ENCODE assay signal across 16 mouse cellular contexts in the genomic region with DNA sequence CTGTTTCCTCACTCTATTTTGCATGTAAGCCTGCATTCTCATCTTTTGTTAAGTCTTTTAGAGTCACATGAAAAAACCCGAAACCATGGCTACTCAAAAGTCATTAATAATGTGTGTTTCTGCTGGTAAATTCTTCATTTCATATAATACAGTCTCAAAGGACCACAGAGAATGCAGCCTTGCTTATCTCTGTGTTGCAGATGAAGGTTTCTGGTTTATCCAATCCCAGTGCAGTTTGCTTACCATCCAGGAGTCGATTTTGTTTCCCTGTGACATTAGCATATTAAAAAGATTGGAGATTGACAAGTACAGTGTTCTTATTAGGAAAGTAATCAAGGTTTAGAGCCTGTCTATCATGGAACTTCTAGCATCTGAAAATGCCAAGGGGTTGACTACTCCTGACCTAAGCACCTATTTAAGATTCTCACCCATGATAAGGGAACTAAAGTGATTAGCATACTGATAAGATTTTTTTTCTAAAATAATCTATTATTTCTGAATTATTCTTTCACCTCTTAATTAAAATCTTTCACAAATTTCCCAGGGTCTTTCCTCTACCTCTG.
"Had no signal": no experiment of that assay in that cellular context is flagged by ENCODE, and none has a peak within 500 bp of the region (broad histone marks: within the 10 kb centered on the region; RNA-seq: fewer than 3 reads in every experiment).

No protein-coding gene starts in this region.

- H3K4me1 ChIP-seq: liver, embryonic 12.5 days; neural tube, embryonic 13.5 days; neural tube, embryonic 15.5 days; stomach, embryonic 15.5 days had no signal

- H3K36me3 ChIP-seq: liver, embryonic 12.5 days; neural tube, embryonic 13.5 days; neural tube, embryonic 15.5 days; stomach, embryonic 15.5 days had no signal

- H3K9ac ChIP-seq: liver, embryonic 12.5 days; liver, embryonic 14.5 days; lung, embryonic 14.5 days; neural tube, embryonic 13.5 days; neural tube, embryonic 15.5 days; stomach, embryonic 15.5 days had no signal

- H3K4me2 ChIP-seq: liver, embryonic 12.5 days; lung, embryonic 14.5 days; neural tube, embryonic 13.5 days; neural tube, embryonic 15.5 days; stomach, embryonic 15.5 days had no signal

- ATAC-seq: liver, embryonic 12.5 days had no signal

- H3K9me3 ChIP-seq: liver, embryonic 12.5 days; neural tube, embryonic 13.5 days; neural tube, embryonic 15.5 days; stomach, embryonic 15.5 days had no signal

- H3K27ac ChIP-seq: liver, embryonic 12.5 days; liver, embryonic 14.5 days; neural tube, embryonic 13.5 days; neural tube, embryonic 15.5 days; stomach, embryonic 15.5 days; stomach, postnatal 0 days had no signal

- DNase-seq: lung, adult 18-20 months; lung, embryonic 14.5 days; lung, postnatal 10 days; lung, postnatal 4 days; retina, postnatal 1 day; right cerebral cortex, postnatal 14 days; thymus, adult 2 months; thymus, postnatal 25 days; thymus, postnatal 4 days had no signal

- H3K27me3 ChIP-seq: liver, embryonic 12.5 days; neural tube, embryonic 13.5 days; neural tube, embryonic 15.5 days; stomach, embryonic 15.5 days had no signal

- H3K4me3 ChIP-seq: liver, embryonic 12.5 days; myocyte; neural tube, embryonic 13.5 days; neural tube, embryonic 15.5 days; stomach, embryonic 15.5 days had no signal
